Mouse (Mus musculus): ENCODE data around the gene Wdr90.

GRCm38 (mm10) chr17:25873405-25874147 is 12.3 kb upstream of the Wdr90 start:
- TF ChIP-seq EP300 (IDR thresholded peaks at IDR 0.05; ENCODE audit: low read depth) (no peak), CTCF (IDR thresholded peaks at IDR 0.05; ENCODE audit: low read depth) (no peak)

Measured in liver, postnatal 0 days (tissue).